8 mouse cellular contexts compared by ENCODE assay signal in genomic region chr6:89236892-89237646, GRCm38 (mm10).
DNase-seq lines count a peak whose midpoint lies in the region; ATAC-seq and TF ChIP-seq lines count a peak whose summit lies in the region.
"Had no signal": no experiment of that assay in that cellular context is flagged by ENCODE, and none has a peak within 500 bp of the region (broad histone marks: within the 10 kb centered on the region; RNA-seq: fewer than 3 reads in every experiment).

No protein-coding gene starts in this region.

- WGBS in stomach, postnatal 0 days = 68% methylated on average over 10 of the region's 10 CpGs

- no peak overlapping the region for H3K4me3 ChIP-seq in stomach, postnatal 0 days (ENCODE audit: low read depth, low read length)
- H3K4me3 ChIP-seq: limb, embryonic 15.5 days had no signal

- no peaks in the 10 kb centered on the region for H3K36me3 ChIP-seq in stomach, postnatal 0 days (ENCODE audit: control insufficient read depth, insufficient read depth, low read length)
- H3K36me3 ChIP-seq: limb, embryonic 15.5 days had no signal

- no peak for TF ChIP-seq CTCF in stomach, postnatal 0 days (IDR thresholded peaks at IDR 0.05; ENCODE audit: low read depth)

- no peak for ATAC-seq in activated CD4-positive, CD25-positive, alpha-beta regulatory T cell, adult 4 months
- ATAC-seq in megakaryocyte, adult 5-6 weeks (ENCODE audit: poor library complexity, severe bottlenecking) = no peak
- ATAC-seq in stomach, postnatal 0 days (ENCODE audit: low FRiP score, low TSS enrichment) = no peak

- peak; percentile 15 to 56 for DNase-seq in urinary bladder, postnatal 4 days (ENCODE audit: low spot score in 2 of 2)
- DNase-seq in urinary bladder, postnatal 14 days (ENCODE audit: low spot score) = no peak
- peak; percentile 94 to 96 for DNase-seq in cerebellum, postnatal 14 days
- peak; percentile 64 to 83 for DNase-seq in left cerebral cortex, postnatal 14 days (ENCODE audit: low spot score in 2 of 2)
- DNase-seq in stomach, postnatal 0 days (ENCODE audit: low spot score) = no peak

- H3K4me2 ChIP-seq in stomach, postnatal 0 days (replicated peaks; ENCODE audit: low read depth) = no peak overlapping the region
- H3K4me2 ChIP-seq: limb, embryonic 15.5 days had no signal

- no peaks in the 10 kb centered on the region for H3K27me3 ChIP-seq in stomach, postnatal 0 days (ENCODE audit: control insufficient read depth, insufficient read depth, low read length)

- TF ChIP-seq EP300 in stomach, postnatal 0 days (optimal IDR thresholded peaks at IDR 0.05) = no peak

- H3K9me3 ChIP-seq in stomach, postnatal 0 days (ENCODE audit: control insufficient read depth, low read length) = no peaks in the 10 kb centered on the region
- H3K9me3 ChIP-seq: limb, embryonic 15.5 days had no signal

- H3K9ac ChIP-seq in stomach, postnatal 0 days (ENCODE audit: low read length) = no peak overlapping the region
- H3K9ac ChIP-seq: limb, embryonic 15.5 days had no signal

- H3K27ac ChIP-seq in stomach, postnatal 0 days (replicated peaks) = no peak overlapping the region
- H3K27ac ChIP-seq: limb, embryonic 15.5 days had no signal

- intact Hi-C loops in left cerebral cortex, postnatal 14 days (cut with DNase I) = loop anchor here (5.0 kb wide), 1 partner anchor 190 kb away; no protein-coding TSS in a partner anchor

- H3K4me1 ChIP-seq in stomach, postnatal 0 days (replicated peaks; ENCODE audit: control insufficient read depth, insufficient read depth) = no peaks in the 10 kb centered on the region

Comparison
In these comparisons a context has a peak if more than half of its experiments do, and no peak if none do; other contexts are left out.
1. DNase-seq: peak in urinary bladder, postnatal 4 days (2 of 2), cerebellum, postnatal 14 days (2 of 2) and left cerebral cortex, postnatal 14 days (2 of 2); none in urinary bladder, postnatal 14 days (single experiment) and stomach, postnatal 0 days (single experiment).